Mouse (Mus musculus): Measurements from ENCODE around the gene Fignl1. TPM values are rescaled to one million over a fixed set of nuclear protein-coding genes. Genes with fewer than 3 reads are reported as not detected.

Gene Fignl1
- total and polyA plus RNA-seq, 3 experiments, result 82.8 to 189 (median 98.5) TPM

DNA sequence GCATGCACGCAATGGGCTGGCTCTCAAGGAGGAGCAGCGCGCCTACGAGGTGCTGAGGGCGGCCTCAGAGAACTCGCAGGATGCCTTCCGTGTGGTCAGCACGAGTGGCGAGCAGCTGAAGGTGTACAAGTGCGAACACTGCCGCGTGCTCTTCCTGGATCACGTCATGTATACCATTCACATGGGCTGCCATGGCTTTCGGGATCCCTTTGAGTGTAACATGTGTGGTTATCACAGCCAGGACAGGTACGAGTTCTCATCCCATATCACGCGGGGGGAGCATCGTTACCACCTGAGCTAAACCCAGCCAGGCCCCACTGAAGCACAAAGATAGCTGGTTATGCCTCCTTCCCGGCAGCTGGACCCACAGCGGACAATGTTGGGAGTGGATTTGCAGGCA is 39.5 kb downstream of the Fignl1 start:
- dilution Hi-C loops (cut with MboI; ENCODE audit: extremely low pct_ligation_motif_present, extremely low pct_unique_long_range_greater_than_20kb, low sequenced_read_pairs) (no loop called here), in situ Hi-C loops (cut with MboI; ENCODE audit: low pct_ligation_motif_present, low pct_unique_long_range_greater_than_20kb, low sequenced_read_pairs) (no loop called here)
- no peak overlapping the region for H3K4me3 ChIP-seq (replicated peaks in 1 of 3; ENCODE audit: low read depth in 2 of 3, low read length in 2 of 3, poor library complexity in 1 of 3)
- H3K27me3 ChIP-seq (replicated peaks), result no peaks in the 10 kb centered on the region
- no peak overlapping the region for H3K27ac ChIP-seq (ENCODE audit: insufficient read depth, low read depth)
- H3K9me3 ChIP-seq (replicated peaks; ENCODE audit: low read length), result peaks cover 1% of the 10 kb centered on the region
- H3K4me1 ChIP-seq (ENCODE audit: control insufficient read depth in 1 of 2, insufficient read depth in 2 of 2), result peaks cover 30 to 93% of the 10 kb centered on the region in 2 experiments
- no peak overlapping the region for H3K4me2 ChIP-seq (ENCODE audit: insufficient read depth, low read depth, poor library complexity, severe bottlenecking)
- peaks cover 37 to 77% of the 10 kb centered on the region in 2 experiments for H3K36me3 ChIP-seq (replicated peaks in 1 of 2; ENCODE audit: control insufficient read depth in 1 of 2, insufficient read depth in 1 of 2, low read length in 1 of 2)
- no peak for TF ChIP-seq UBTF (IDR thresholded peaks at IDR 0.05; ENCODE audit: low read depth, low read length)
- TF ChIP-seq IRF4 (IDR thresholded peaks at IDR 0.05; ENCODE audit: low read depth, low read length), result no peak
- no peak for TF ChIP-seq RAD21 (IDR thresholded peaks at IDR 0.05; ENCODE audit: low read depth, low read length)
- TF ChIP-seq SIN3A (IDR thresholded peaks at IDR 0.05; ENCODE audit: low read length), result no peak
- TF ChIP-seq ZKSCAN1 (IDR thresholded peaks at IDR 0.05; ENCODE audit: borderline replicate concordance, low read depth, low read length), result no peak
- no peak for TF ChIP-seq MAFK (IDR thresholded peaks at IDR 0.05; ENCODE audit: insufficient replicate concordance, low read length)
- no peak for TF ChIP-seq ZC3H11A (IDR thresholded peaks at IDR 0.05; ENCODE audit: low read depth, low read length)
- no peak for TF ChIP-seq ZMIZ1 (IDR thresholded peaks at IDR 0.05; ENCODE audit: low read depth, low read length)
- TF ChIP-seq HCFC1 (IDR thresholded peaks at IDR 0.05; ENCODE audit: low read depth, low read length), result no peak
- H3K9ac ChIP-seq (ENCODE audit: insufficient read depth, low read depth), result no peak overlapping the region
- DNase-seq (ENCODE audit: extremely low read depth), result no peak
- peaks cover 12% of the 10 kb centered on the region for H3K79me2 ChIP-seq (replicated peaks; ENCODE audit: control insufficient read depth, extremely low read depth, insufficient read depth, poor library complexity, severe bottlenecking)

DNA sequence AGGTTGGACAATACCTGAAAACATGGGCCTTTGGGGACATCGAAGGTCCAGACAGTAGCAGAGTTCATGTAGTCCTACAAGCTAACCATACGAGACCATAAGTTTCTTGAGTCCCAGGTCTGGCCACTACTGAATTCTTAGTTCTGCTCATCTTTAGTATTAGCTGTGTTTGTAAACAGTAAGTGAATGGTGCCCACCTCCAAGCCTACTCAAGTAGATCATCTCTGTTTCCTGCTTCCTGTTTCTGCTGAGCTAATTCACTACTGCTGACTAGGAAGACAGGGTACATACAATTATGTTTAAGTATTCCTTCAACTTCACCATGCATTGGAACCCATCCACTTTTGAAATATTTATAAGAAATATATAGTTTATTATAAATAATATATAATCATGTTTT is 40.7 kb downstream of the Fignl1 start:
- Histone ChIP-seq H3K9ac (ENCODE audit: insufficient read depth, low read depth) (no peak overlapping the region), H3K79me2 (replicated peaks; ENCODE audit: control insufficient read depth, extremely low read depth, insufficient read depth, poor library complexity, severe bottlenecking) (peaks cover 12% of the 10 kb centered on the region), H3K9me3 (replicated peaks; ENCODE audit: low read length) (peaks cover 1% of the 10 kb centered on the region), H3K4me3 (replicated peaks in 1 of 3; ENCODE audit: low read depth in 2 of 3, low read length in 2 of 3, poor library complexity in 1 of 3) (no peak overlapping the region), H3K4me2 (ENCODE audit: insufficient read depth, low read depth, poor library complexity, severe bottlenecking) (no peak overlapping the region), H3K27ac (ENCODE audit: insufficient read depth, low read depth) (peak overlapping the region; percentile 2; the same call in 1 of the 2 replicates), H3K36me3 (replicated peaks in 1 of 2; ENCODE audit: control insufficient read depth in 1 of 2, insufficient read depth in 1 of 2, low read length in 1 of 2) (peaks cover 40 to 74% of the 10 kb centered on the region in 2 experiments), H3K27me3 (replicated peaks) (no peaks in the 10 kb centered on the region), H3K4me1 (ENCODE audit: control insufficient read depth in 1 of 2, insufficient read depth in 2 of 2) (peaks cover 38 to 93% of the 10 kb centered on the region in 2 experiments)
- dilution Hi-C loops (cut with MboI; ENCODE audit: extremely low pct_ligation_motif_present, extremely low pct_unique_long_range_greater_than_20kb, low sequenced_read_pairs), result no loop called here
- 0 out of 2 replicates have a peak, but pooled peaks have one; percentile 25 for TF ChIP-seq EP300 (IDR thresholded peaks at IDR 0.05; ENCODE audit: low read length)
- TF ChIP-seq ELF1 (IDR thresholded peaks at IDR 0.05; ENCODE audit: low read depth, low read length), result peak; percentile 64
- no peak for TF ChIP-seq MYC (IDR thresholded peaks at IDR 0.05; ENCODE audit: low read depth, low read length)
- no peak for TF ChIP-seq BHLHE40 (IDR thresholded peaks at IDR 0.05; ENCODE audit: low read depth, low read length)
- in situ Hi-C loops (cut with MboI; ENCODE audit: low pct_ligation_motif_present, low pct_unique_long_range_greater_than_20kb, low sequenced_read_pairs), result no loop called here
- no peak for DNase-seq (ENCODE audit: extremely low read depth)

DNA sequence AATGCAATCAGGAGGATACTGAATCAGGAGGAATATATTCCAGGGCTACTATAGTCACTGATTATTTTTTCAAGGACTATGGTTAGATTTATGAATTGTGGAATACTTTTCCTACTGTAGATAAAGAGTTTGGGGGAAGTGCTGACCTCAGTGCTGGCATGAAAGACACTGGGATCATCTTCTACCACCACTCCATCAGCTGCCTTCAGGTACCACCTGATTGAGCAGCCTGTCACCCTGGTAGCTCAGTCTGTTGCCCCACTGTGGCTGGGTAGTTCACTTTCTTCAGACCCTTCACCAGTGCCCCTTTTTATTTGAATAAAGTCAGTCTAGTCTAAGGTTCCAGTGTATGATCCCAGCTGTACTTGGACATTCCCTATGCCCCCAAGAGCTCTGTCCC is 42.0 kb downstream of the Fignl1 start:
- DNase-seq (ENCODE audit: extremely low read depth), result no peak
- Histone ChIP-seq H3K27me3 (replicated peaks) (no peaks in the 10 kb centered on the region), H3K27ac (ENCODE audit: insufficient read depth, low read depth) (peak overlapping the region; percentile 71), H3K9ac (ENCODE audit: insufficient read depth, low read depth) (no peak overlapping the region), H3K4me2 (ENCODE audit: insufficient read depth, low read depth, poor library complexity, severe bottlenecking) (no peak overlapping the region), H3K9me3 (replicated peaks; ENCODE audit: low read length) (peaks cover 1% of the 10 kb centered on the region), H3K79me2 (replicated peaks; ENCODE audit: control insufficient read depth, extremely low read depth, insufficient read depth, poor library complexity, severe bottlenecking) (peaks cover 12% of the 10 kb centered on the region), H3K4me3 (replicated peaks in 1 of 3; ENCODE audit: low read depth in 2 of 3, low read length in 2 of 3, poor library complexity in 1 of 3) (no peak overlapping the region), H3K36me3 (replicated peaks in 1 of 2; ENCODE audit: control insufficient read depth in 1 of 2, insufficient read depth in 1 of 2, low read length in 1 of 2) (peaks cover 42 to 73% of the 10 kb centered on the region in 2 experiments), H3K4me1 (ENCODE audit: control insufficient read depth in 1 of 2, insufficient read depth in 2 of 2) (peaks cover 36 to 91% of the 10 kb centered on the region in 2 experiments)
- in situ Hi-C loops (cut with MboI; ENCODE audit: low pct_ligation_motif_present, low pct_unique_long_range_greater_than_20kb, low sequenced_read_pairs) (no loop called here), dilution Hi-C loops (cut with MboI; ENCODE audit: extremely low pct_ligation_motif_present, extremely low pct_unique_long_range_greater_than_20kb, low sequenced_read_pairs) (no loop called here)
- TF ChIP-seq KAT2A (IDR thresholded peaks at IDR 0.05; ENCODE audit: insufficient replicate concordance, low read length) (no peak), CHD1 (IDR thresholded peaks at IDR 0.05; ENCODE audit: low read depth, low read length) (no peak), ETS1 (conservative IDR thresholded peaks at IDR 0.05; ENCODE audit: low read depth, low read length) (no peak), RAD21 (IDR thresholded peaks at IDR 0.05; ENCODE audit: low read depth, low read length) (no peak), MYC (IDR thresholded peaks at IDR 0.05; ENCODE audit: low read depth, low read length) (no peak), ZKSCAN1 (IDR thresholded peaks at IDR 0.05; ENCODE audit: borderline replicate concordance, low read depth, low read length) (no peak), JUN (IDR thresholded peaks at IDR 0.05; ENCODE audit: insufficient read depth, low read depth, low read length) (no peak), SMC3 (IDR thresholded peaks at IDR 0.05; ENCODE audit: low read depth, low read length) (no peak), IRF4 (IDR thresholded peaks at IDR 0.05; ENCODE audit: low read depth, low read length) (no peak), CTCF (conservative IDR thresholded peaks at IDR 0.05 in 1 of 2, IDR thresholded peaks at IDR 0.05 in 1 of 2; ENCODE audit: low read depth in 2 of 2, low read length in 2 of 2) (no peak), ZMIZ1 (IDR thresholded peaks at IDR 0.05; ENCODE audit: low read depth, low read length) (no peak), MAX (IDR thresholded peaks at IDR 0.05; ENCODE audit: low read length) (no peak), UBTF (IDR thresholded peaks at IDR 0.05; ENCODE audit: low read depth, low read length) (no peak), PAX5 (IDR thresholded peaks at IDR 0.05; ENCODE audit: low read length) (no peak), NELFE (IDR thresholded peaks at IDR 0.05; ENCODE audit: low read depth, low read length) (no peak), MEF2A (IDR thresholded peaks at IDR 0.05; ENCODE audit: borderline replicate concordance, low read depth, low read length) (no peak), TBP (conservative IDR thresholded peaks at IDR 0.05; ENCODE audit: low read depth, low read length) (no peak), GABPA (IDR thresholded peaks at IDR 0.05; ENCODE audit: insufficient replicate concordance, low read depth, low read length) (no peak), USF2 (conservative IDR thresholded peaks at IDR 0.05; ENCODE audit: low read depth, low read length) (no peak)
